Mouse (Mus musculus) ES-Bruce4 (cell line): Measurements from ENCODE around the gene Arl5a.

Experiments
- CTCF ChIP-seq: IDR thresholded peaks from one replicate; pipeline ENCODE4 v1.8.1; 2011; ENCODE audit warnings: low read depth, low read length
- EP300 ChIP-seq: IDR thresholded peaks from 2 replicates; pipeline ENCODE4 v1.6.1; 2011; ENCODE audit warnings: low read depth, low read length; ENCODE audit not compliant: insufficient read depth

GRCm38 (mm10) chr2:52406480-52406879 is 18.2 kb downstream of the Arl5a start:
- TF ChIP-seq CTCF (no peak), EP300 (no peak)
